Mouse (Mus musculus) small intestine, adult 2 months (tissue): ENCODE data around the gene Ppfibp2. TPM values are rescaled to one million over a fixed set of nuclear protein-coding genes. Genes with fewer than 3 reads are reported as not detected.

Experiments used
- H3K27ac ChIP-seq: fragments of 200-500 bp; 2 replicates; pipeline ENCODE4 v1.5.1; 2012; ENCODE audit warnings: low read depth, low read length, control low read depth, inconsistent platforms; ENCODE audit not compliant: insufficient read depth
- H3K27me3 ChIP-seq: fragments of 200-500 bp; 2 replicates; pipeline ENCODE4 v1.6.1; 2012; ENCODE audit warnings: mild to moderate bottlenecking, moderate library complexity, low read length, inconsistent platforms; ENCODE audit not compliant: control insufficient read depth, insufficient read depth
- H3K36me3 ChIP-seq: fragments of 200-500 bp; 2 replicates; pipeline ENCODE4 v1.6.1; 2012; ENCODE audit warnings: mild to moderate bottlenecking, low read length, control low read depth, inconsistent platforms; ENCODE audit not compliant: control insufficient read depth, insufficient read depth
- H3K4me1 ChIP-seq: fragments of 200-500 bp; 2 replicates; pipeline ENCODE4 v1.6.1; 2012; ENCODE audit warnings: low read length, inconsistent platforms, mixed read lengths; ENCODE audit not compliant: control insufficient read depth, insufficient read depth, insufficient read length
- H3K4me3 ChIP-seq: fragments of 200-500 bp; 2 replicates; pipeline ENCODE4 v1.5.1; 2012; ENCODE audit warnings: low read depth, mild to moderate bottlenecking, control low read depth, inconsistent platforms, low read length, moderate library complexity
- CTCF ChIP-seq: fragments of 200-500 bp; IDR thresholded peaks from 2 replicates; pipeline ENCODE4 v1.5.1; 2012; ENCODE audit warnings: low read depth, mild to moderate bottlenecking, control low read depth, inconsistent platforms, low read length, moderate library complexity, mixed read lengths; ENCODE audit not compliant: insufficient replicate concordance, insufficient read length; ENCODE audit errors: extremely low read depth
- POLR2A ChIP-seq: fragments of 200-500 bp; IDR thresholded peaks from 2 replicates; pipeline ENCODE4 v1.6.1; 2012; ENCODE audit warnings: low read depth, mild to moderate bottlenecking, control low read depth, inconsistent platforms, low read length, moderate library complexity
- WGBS: fragments of 180-500 bp; shearing (Covaris S2); methylation state at CpG from one replicate; pipeline ENCODE4 v1.1.7; 2018; 5-methylcytosine and 5-hydroxymethylcytosine counted together
- polyA plus RNA-seq: library from polyadenylated mRNA; depleted of rRNA; stranded (reverse); fragments of >200 nt; gene quantifications from 2 replicates; pipeline ENCODE4 v1.2.3, GENCODE M21; 2012

The Ppfibp2 gene
- polyA plus RNA-seq, 1 experiment: 10.6 TPM

DNA sequence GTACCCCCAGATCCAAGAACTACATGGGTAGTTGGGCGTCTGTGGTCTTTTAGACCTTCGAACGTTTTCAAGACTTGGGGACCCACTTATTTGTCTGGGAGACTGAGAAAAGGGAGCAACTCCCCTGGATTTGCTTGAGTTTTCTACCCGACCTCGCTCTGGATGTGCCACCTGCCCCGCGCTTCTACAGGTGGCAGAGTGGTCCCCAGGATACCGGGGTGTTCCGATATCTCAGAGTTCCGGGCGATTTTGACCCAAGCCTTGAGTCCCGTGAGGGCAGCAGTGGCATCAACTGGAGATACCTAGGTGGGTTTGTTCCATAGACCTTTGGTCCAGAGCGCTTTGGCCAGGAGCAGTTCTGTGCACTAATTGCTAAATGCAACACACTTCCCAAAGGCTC lies 419 bp downstream of the Ppfibp2 start:
- Histone ChIP-seq H3K27ac (no peak overlapping the region), H3K36me3 (no peaks in the 10 kb centered on the region), H3K4me1 (peaks cover 6% of the 10 kb centered on the region; the same call in 1 of the 2 replicates), H3K4me3 (peak overlapping the region; percentile 82), H3K27me3 (no peaks in the 10 kb centered on the region)
- WGBS: 15% methylated on average over 13 of the region's 13 CpGs
- TF ChIP-seq CTCF (no peak), POLR2A (no peak)

DNA sequence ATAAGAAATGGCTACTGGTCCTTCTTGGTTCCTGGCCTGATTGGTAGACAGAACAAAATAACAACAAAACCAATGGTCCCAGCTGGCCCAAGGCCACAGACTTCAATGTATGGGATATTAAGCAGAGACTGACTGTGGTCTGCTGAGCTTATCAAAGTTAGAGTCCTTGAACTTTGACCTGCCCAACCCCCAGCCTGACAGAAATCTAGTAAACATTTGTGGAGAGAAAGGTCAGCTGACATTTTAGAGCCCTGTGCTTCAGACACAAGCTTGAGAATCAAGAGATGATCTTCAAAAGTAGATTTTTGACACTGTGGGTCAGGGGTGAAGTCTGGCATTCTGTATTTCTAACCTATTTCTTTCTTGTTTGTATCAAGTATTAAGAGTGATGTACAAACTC lies 1.7 kb downstream of the Ppfibp2 start:
- H3K4me3 ChIP-seq: no peak overlapping the region
- H3K27ac ChIP-seq: no peak overlapping the region
- peaks cover 6% of the 10 kb centered on the region; the same call in 1 of the 2 replicates for H3K4me1 ChIP-seq
- TF ChIP-seq CTCF: no peak
- no peaks in the 10 kb centered on the region for H3K27me3 ChIP-seq
- H3K36me3 ChIP-seq: no peaks in the 10 kb centered on the region

DNA sequence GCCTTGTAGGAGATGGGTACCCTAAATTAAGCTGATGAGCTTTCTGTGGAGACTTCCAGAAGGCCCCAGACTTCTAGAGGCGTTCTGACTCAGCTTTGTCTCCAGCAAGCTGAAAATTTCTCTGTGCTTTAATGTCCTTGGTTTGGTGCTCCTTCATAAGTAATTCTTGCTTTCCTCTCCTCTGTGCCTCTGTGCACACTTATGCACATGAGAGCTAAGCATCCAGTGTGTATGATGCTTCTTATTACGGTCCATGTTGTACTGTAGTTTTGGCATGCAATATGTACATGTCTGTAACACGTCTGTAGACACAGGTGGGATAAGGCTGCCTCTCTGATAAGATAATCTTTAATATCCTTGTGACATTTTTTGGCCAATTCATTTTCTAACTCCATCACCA lies 2.9 kb downstream of the Ppfibp2 start:
- H3K27me3 ChIP-seq: no peaks in the 10 kb centered on the region
- no peak overlapping the region for H3K4me3 ChIP-seq
- WGBS: 73% methylated on average over 3 of the region's 3 CpGs
- H3K36me3 ChIP-seq: no peaks in the 10 kb centered on the region
- H3K4me1 ChIP-seq: peaks cover 6% of the 10 kb centered on the region; the same call in 1 of the 2 replicates
- no peak overlapping the region for H3K27ac ChIP-seq
- TF ChIP-seq POLR2A (no peak), CTCF (no peak)

DNA sequence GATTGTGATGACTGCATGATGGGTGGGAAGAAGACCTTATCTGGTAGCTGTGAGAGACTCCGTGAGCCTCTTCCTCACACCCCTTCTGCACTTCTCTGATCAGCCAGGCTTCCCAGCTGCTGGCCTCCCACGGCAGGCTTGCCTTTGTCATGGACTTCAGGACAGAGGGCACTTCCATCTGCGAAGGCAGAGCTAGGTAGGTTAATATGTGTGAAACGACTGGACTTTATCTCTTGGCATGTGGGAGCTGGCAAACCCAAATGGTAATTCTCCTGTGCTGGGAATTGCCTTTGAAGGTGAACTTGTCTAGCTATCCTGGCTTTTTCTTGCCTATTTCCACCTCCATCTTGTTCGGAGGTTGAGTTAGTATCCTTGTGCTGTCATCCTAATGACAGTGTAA lies 5.6 kb downstream of the Ppfibp2 start:
- H3K4me3 ChIP-seq: no peak overlapping the region
- 56% methylated on average over 5 of the region's 5 CpGs for WGBS
- H3K27me3 ChIP-seq: no peaks in the 10 kb centered on the region
- H3K36me3 ChIP-seq: no peaks in the 10 kb centered on the region
- no peak overlapping the region for H3K27ac ChIP-seq
- TF ChIP-seq POLR2A: no peak
- TF ChIP-seq CTCF: no peak
- H3K4me1 ChIP-seq: no peaks in the 10 kb centered on the region

DNA sequence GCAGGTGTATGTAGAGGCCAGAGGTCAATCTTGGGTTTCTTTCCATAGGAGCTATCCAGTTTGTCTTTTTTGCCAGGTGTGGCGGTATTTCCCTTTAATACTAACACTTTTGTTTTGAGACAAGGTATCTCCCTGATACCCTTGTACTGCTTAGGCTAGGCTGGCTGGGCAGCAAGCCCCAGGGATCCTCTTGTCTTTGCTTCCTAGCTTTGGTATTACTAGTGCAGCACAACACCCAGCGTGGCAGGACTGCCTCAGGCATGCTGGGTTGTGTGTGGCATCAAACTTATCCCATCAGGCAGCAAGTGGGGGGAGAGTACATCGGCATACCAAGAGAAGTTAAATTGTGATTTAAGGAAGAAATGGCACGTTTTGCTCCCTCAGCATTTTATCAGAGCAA lies 7.5 kb downstream of the Ppfibp2 start:
- Histone ChIP-seq H3K27ac (no peak overlapping the region), H3K27me3 (no peaks in the 10 kb centered on the region), H3K36me3 (no peaks in the 10 kb centered on the region), H3K4me3 (no peak overlapping the region), H3K4me1 (no peaks in the 10 kb centered on the region)
- TF ChIP-seq POLR2A (no peak), CTCF (no peak)
- 81% methylated on average over 4 of the region's 4 CpGs for WGBS

DNA sequence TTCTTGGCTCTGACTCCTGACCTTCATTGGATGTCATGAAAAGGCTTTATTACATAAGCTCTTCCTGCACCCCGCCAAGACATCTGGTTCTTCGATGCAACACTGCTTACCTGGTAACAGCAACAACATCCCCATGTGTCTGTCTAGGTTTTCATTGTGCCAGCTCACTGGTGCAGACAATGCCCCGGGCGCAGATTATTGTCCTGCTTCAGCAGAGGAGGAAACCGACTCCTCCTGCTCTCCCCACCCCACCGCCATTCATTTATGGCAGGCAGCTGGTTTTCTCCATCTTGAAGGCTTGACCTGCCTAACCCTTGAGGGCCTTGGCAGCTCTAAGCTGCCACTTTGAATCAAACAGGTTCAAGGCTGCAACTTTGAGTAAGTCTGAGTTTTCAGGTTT lies 7.9 kb downstream of the Ppfibp2 start:
- H3K36me3 ChIP-seq: no peaks in the 10 kb centered on the region
- no peak overlapping the region for H3K4me3 ChIP-seq
- no peaks in the 10 kb centered on the region for H3K4me1 ChIP-seq
- H3K27ac ChIP-seq: no peak overlapping the region
- WGBS: 72% methylated on average over 6 of the region's 6 CpGs
- no peaks in the 10 kb centered on the region for H3K27me3 ChIP-seq
- TF ChIP-seq POLR2A (no peak), CTCF (no peak)

DNA sequence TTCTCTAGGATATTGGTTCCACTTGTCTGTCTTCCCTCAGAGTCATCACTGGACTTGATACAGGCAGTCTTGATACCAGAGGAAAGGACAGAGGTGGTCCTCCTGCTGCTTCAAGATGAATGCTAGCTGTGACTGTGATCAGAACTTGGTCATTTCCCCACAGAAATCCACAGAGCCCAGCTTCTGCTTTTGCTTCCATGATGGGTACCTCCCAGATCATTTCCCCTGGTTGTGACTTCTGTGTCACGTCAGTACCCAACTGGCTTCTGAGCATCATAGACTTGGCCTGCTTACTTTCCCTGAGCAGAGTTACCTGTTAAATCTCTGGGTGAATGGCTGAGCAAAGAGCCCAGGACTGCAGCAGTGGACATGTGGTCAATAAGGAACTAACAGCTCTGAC lies 12.8 kb downstream of the Ppfibp2 start:
- H3K27me3 ChIP-seq: no peaks in the 10 kb centered on the region
- H3K4me1 ChIP-seq: no peaks in the 10 kb centered on the region
- no peak overlapping the region for H3K27ac ChIP-seq
- TF ChIP-seq POLR2A (no peak), CTCF (no peak)
- no peaks in the 10 kb centered on the region for H3K36me3 ChIP-seq
- no peak overlapping the region for H3K4me3 ChIP-seq
- WGBS: 84% methylated on average over 1 of the region's 1 CpGs
